Mouse (Mus musculus): Measurements from ENCODE around the gene Antxr1.

DNA sequence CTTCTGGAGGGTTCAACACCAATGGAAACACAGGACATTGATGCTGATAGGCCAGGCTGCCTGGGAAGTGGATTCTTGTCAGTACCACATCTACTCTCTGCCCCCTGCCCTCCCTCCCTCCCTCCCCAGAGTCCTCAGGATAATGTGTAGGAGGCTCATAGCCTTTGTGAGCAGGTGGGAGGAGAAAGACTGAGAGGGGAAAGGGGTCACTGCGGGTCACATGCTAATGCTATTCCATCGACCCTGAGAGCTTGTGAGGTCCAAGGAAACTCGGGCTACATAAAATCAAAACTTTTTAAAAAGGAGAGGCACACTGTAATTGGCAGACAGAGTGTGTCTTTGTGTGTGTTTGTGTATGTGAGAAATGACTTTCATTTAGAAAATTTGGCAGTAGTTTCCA is 236.4 kb downstream of the Antxr1 start:
- TF ChIP-seq CTCF (IDR thresholded peaks at IDR 0.05; ENCODE audit: low read depth) (no peak), EP300 (IDR thresholded peaks at IDR 0.05; ENCODE audit: low read depth) (no peak)

Measured in liver, embryonic 14.5 days (tissue).